Mouse (Mus musculus): ENCODE results near the gene Gm21887.
"Not testable (repeated sequence)": the region's sequence is repeated elsewhere in the genome, so short reads cannot be mapped to it uniquely, and the experiment has no call there.

- TF ChIP-seq CTCF (IDR thresholded peaks at IDR 0.05; ENCODE audit: borderline replicate concordance, control insufficient read depth, extremely low read depth, insufficient read depth, low read length, poor library complexity); POLR2A (IDR thresholded peaks at IDR 0.05; ENCODE audit: control insufficient read depth, extremely low read depth, insufficient read depth, low read length, poor library complexity): not testable (repeated sequence)
Observed at GRCm38 (mm10) chrX:169974974-169975373, 34.5 kb upstream of the Gm21887 start.

All from thymus, adult 2 months (tissue).